Mouse (Mus musculus): ENCODE results near the gene Snx32.

Gene Snx32

DNA sequence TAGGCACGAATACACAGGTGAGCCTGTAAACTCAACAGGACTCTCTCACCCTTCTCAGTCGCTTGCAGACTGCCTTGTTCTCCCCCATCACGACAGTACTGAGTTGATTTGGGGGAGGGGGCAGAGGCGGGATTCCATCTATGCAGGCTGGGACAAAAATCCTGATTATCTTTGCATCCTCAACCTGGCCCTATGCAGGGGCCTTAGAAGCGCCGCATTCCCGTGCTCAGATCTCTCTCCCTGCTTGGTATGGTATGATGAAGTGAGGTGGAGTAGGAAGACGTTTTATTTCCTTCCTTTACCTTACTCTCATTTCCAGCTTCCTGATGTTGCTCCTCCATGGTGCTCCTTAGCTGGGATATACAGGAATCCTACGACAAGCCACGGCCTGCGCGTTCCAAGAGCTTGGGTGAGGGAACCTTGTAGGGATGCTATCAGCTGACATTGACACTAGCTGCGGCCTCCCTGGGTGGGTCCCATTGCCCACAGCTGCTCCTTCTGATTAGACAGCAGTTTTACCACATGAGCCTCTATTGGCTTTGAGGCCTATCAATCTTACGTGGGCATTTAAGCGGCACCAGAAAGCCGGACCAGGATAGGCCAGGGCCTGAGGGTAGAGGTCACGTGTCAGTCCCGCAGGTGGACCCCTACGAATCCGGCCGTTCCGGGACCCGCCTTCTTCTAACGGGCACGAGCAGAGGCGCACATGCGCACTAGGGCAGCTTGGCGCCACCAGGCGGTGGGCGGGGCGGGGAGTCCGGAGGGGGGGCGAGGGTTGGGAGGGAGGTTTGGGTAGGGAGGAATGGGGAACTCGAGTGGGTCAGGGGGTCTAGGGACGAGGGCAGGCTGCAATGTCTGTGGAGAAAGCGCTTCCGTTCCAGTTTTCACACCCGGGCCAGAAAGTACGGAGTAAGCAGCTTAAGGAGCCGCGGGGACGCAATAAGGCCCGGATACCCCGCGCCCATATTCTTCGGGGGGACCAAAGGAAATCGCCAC lies at the start of gene Snx32:
TSS of gene Snx32 (minus strand) at position 508 of the 996 bp plus-strand sequence.
- peak; percentile 96 to 97 for DNase-seq (ENCODE audit: low spot score in 2 of 2)

DNA sequence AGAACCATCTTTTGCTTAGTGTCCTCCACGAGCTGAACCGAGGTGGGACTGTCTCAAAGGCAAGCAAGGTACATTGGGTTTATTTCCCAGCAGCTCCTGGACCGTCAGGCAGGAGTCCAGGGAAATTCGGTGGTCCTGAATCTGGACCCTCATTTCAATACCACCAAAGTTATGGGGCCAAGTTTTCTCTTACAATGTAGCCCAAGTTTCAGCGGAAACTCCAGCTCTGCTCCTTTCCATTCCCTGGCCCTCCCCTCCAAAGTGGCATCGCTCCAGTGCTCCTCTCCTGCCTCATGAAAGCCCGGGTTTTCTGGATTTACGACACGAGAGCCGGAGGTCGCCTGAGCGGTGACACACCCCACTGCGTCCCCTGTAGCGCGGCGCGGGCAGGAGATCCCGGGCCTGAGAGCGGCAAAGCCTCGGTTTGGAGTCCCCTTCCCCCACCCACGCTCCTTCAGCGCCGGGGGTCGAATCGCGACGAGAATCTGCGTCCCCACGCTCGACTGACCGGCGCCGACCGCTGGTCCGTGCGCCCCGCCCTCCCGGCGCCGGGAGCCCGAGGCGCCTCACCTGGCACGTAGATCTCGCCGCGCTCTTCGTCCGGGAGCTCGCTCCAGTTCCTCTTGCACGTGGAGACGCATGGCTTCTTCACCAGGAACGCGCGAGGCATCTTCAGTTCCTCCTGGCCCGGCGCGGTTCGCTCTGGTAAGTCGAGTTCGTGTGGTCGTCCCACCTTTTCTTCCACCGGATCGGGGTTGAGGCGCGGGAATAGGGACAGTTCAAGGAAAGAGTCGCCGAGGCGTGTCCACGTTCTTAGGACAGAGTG lies 49.5 kb upstream of the Snx32 start:
- no peak for DNase-seq (ENCODE audit: low spot score in 2 of 2)

DNA sequence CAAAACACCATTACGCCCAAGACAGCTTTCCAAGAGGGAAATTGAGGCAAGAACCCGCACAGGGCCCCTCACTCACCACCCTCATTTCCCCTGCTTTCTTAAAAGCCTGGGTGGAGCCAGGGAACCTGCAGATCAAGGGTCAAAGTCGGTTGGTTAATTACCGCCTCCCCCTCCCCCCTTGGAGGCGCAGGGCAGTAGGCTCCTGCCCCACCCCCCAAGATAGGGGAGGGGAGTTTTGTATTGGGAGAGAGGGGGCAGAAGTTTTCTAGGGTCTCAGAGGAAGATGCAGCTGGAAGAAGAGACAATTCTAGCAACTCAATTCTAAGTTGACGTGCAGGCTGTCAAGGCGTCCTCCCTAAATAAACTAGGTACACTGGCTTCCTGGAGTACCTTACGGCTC lies 48.9 kb upstream of the Snx32 start:
- no peak for DNase-seq (ENCODE audit: low spot score in 2 of 2)

DNA sequence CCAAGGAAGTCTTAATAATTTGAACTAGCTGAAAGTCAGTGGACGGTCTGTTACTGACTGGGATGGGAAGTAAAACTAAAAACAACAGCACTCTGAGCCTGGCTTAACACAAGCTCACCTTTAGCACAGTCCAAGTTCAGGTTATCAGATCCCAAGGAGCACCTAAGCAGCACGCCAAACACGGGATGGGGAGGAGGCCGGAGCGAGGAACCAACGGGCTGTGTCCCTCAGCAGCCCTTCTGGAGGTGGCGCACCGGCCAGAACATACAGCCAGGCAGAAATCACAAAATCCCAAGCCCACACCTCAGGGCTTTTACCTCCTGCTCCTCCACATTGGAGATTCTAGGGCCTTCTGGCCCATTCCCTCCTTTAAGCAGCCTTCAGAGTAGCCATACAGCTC lies 48.4 kb upstream of the Snx32 start:
- DNase-seq (ENCODE audit: low spot score in 2 of 2) = no peak

DNA sequence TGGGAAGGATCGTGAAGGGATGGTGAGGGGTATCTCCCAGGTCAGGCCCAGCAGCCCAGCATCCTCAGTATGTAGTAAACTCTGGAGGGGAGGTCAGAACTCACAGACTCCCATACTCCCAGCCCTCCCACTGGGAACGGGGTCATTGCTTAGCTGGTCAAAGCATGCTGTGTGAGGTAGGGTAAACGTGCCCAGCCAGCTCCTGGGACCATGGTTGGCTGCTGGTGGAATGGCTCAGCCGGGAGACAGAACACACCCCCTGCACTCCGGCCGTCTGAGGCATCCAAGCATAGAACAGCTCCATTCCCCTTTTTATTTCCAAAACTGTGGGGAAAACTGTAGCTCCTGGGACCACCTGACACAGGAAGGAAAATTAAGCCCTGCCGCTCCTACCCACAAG lies 47.8 kb upstream of the Snx32 start:
- DNase-seq (ENCODE audit: low spot score in 2 of 2) = no peak

DNA sequence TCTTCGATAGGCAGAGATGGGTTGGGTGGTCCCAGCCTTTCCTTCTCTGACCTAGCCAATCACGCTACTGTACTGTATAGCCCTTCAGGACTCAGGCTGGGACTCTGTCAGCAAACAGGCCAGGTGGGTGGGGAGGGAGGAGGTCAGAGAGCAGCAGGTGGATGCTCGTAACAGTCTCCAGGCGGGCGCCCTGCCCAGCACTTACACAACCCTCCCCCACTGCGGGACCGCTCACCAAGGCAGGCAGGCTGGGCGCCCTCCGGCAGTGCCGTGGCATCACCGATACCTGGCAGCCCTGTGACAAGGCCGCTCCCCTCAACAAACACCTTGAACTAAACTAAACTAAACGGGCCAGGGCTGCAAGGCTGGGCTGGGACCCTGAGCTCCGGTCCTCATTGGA lies 43.9 kb upstream of the Snx32 start:
- DNase-seq (ENCODE audit: low spot score in 2 of 2) = no peak

DNA sequence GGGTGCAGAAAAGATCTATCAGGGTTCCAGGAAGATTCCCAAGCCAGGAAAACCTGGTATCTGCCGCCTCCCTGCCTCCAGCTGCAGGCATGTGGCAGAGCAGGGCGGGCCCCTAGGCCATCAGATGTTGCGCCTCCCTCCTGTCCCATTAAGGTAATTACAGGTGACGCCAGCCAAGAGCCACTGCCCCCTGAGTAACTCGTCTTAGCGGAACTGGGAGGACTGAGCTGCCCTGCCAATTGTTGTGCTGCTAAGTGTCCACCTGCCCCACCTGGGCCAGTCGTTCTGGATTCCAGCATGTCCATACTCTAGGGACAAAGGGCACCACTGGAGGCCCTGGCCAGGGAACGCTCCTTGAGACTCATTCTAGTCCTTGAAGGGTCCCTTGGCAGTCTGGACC lies 43.5 kb upstream of the Snx32 start:
- DNase-seq (ENCODE audit: low spot score in 2 of 2) = no peak

DNA sequence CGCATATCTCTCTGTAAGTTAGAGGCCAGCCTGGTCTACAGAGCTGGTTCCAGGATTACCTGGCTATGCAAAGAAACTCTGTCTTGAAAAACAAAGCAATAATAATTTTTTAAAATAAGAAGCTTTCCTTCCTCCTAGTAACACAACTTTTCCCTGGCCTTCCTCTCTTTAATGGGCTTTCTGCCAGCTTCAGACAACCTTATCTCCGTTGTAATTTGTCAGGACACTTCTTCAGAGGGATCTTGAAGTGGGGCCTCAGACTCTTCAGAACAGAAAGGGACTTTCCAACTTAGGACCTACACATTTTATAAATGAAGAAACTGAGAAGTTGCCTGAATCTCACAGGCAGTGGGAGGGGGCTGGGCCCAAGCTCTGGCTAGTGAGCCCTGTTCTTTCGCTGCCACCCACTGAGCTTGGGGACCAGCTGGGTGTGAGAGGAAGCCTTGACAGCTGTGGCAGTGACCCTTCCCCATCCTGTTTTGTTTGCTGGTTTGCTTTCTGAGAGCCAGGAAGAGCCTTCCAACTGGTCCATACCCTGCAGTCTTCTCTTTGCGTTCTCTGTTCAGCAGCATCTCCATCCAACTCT lies 37.2 kb upstream of the Snx32 start:
- no peak for DNase-seq (ENCODE audit: low spot score in 2 of 2)

DNA sequence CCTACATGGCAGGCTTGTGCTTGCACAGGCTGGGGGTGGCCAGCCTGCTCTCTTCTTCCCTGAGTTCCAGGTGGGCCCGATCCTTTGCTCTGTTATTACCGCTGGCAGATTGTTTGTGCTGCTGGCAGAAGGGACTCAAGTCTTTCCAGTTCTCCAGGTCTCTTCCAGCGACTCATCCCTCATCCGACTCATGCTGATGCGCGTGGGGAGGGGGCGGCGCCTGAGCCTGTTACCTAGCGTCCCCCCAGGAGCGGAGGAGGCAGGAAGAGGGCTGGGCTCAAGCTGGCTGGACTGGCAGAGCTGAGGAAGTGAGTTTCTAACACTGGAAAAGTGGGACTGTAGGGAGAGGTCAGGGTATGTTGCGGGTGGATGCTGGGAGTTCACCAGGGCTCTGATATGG lies 33.7 kb upstream of the Snx32 start:
- no peak for DNase-seq (ENCODE audit: low spot score in 2 of 2)

DNA sequence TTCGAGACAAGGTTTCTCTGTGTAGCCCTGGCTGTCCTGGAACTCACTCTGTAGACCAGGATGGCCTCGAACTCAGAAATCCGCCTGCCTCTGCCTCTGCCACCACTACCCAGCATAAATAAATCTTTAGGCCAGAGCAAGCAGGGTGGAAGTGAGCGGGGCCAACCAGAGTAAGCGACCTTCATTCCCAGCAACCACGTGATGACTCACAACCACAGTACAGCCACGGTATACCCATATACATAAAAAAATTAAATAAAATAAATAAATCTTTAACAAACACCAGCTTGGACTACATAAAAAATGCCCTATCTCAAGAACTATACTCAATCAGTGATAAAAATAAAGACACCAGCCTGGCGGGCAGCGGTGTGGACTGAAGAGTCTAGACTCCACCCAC lies 33.0 kb upstream of the Snx32 start:
- DNase-seq (ENCODE audit: low spot score in 2 of 2) = no peak

DNA sequence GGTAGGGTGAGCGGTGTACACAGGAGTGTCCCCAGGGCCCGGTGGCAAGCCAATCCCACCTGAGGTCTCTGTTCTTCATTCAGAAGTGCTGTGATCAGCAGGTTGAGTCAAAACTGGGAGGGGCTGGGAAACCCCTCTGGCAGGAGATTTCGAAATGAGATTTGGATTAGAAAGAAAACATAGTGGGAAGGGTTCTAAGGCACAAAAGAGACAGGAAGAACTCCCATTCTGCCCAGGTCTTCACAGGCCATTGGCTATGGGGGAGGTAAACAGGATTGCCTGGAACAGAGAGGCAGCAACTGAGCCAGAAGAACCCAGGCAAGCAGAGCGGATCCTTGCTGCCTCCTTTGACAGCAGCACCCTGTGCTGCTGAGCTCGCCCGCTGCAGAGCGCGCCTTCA lies 28.4 kb upstream of the Snx32 start:
- no peak for DNase-seq (ENCODE audit: low spot score in 2 of 2)

DNA sequence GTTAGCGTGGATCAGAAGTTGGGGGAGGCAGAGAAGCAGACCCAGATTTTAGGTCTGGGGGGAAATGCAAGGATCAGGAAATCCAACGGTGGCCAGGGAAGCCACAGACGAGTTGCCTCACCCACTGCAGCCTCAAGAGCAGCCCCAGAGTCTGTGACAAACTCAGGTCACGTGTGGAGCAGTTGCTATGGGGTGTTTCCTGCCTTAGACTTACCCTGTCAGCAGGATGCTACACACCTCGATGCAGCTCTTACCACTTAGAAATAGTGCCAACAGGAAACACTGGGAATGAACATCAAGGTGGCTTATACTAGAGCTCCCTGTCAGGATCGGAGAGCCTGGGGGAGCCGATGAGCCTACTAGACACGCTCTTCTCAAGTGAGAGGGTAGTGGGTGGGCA lies 22.2 kb upstream of the Snx32 start:
- DNase-seq (ENCODE audit: low spot score in 2 of 2) = no peak

DNA sequence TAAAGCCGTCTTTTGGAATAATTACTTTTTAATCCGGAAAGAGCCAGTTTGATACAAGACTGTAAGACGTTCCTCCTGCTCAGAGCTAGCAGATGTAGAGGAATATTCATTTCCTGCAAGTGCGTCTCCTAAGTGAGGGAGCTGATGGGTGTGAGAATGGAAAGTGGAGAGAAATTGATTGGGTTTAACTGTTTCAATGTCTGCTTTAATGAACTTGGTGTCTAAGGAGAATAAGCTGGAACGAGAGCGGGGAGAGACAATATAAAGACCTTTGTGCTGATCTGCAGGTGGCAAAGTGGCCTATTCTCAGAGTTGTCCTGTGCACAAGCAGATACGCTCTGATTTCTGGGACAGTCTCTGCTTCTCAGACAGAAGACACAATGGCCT lies 19.8 kb upstream of the Snx32 start:
- no peak for DNase-seq (ENCODE audit: low spot score in 2 of 2)

DNA sequence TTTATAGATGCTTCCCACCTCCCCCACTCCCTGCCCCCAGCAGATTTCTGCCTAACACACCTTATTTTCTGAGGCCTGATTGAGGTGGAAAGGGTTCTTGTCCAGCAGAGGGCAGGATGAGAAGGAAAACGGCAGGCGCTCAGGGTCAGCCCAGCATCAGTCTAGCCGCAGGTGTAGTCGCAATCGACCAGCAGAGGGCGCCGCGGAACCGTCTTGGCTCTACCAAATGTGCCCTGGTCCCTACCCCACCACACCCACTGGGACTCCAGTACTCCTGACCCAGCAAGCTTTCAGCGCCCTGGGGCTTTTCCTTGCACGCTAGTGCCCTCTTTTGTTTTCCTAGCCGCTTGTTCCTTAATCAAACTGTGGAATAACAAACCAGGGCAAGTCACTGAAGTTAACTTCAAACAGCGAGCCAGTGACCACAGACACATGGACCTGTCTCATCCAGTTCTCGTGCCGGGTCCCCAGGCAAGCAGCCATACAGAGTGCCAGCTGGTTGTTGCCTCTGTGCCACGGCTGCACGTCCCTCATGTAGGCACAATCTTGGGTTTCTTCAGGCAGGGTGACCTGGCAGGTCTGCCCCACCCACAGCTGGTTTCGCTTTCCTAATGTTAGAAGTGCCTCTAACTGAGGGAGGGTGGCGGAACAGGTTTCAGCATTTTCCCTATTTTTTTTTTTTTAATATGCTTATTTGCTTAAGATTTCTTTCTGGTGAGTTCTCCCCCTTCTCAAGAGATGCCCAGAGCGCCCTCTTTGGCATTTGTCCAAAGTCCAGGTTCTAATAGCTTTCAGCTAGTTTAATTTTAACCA lies 19.2 kb upstream of the Snx32 start:
- DNase-seq (ENCODE audit: low spot score in 2 of 2) = peak; percentile 93 to 94

DNA sequence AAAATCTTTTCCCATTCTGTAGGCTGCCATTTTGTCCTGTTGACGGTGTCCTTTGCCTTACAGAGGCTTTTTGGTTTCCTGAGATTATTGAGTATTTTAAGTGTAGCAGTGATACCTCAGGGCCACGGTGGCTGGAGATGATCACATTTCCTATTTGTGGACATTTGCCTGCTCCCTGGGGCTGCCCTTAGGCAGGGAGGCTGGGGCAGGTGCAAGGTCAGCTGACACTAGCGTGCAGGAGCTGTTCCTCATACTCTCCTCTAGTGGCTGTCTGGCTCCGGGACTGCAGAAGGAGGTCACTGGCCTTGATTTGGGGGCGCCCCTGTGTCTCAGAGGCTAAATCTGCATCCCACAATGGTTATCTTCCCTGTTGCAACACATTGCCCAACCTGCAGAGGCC lies 14.9 kb upstream of the Snx32 start:
- no peak for DNase-seq (ENCODE audit: low spot score in 2 of 2)

DNA sequence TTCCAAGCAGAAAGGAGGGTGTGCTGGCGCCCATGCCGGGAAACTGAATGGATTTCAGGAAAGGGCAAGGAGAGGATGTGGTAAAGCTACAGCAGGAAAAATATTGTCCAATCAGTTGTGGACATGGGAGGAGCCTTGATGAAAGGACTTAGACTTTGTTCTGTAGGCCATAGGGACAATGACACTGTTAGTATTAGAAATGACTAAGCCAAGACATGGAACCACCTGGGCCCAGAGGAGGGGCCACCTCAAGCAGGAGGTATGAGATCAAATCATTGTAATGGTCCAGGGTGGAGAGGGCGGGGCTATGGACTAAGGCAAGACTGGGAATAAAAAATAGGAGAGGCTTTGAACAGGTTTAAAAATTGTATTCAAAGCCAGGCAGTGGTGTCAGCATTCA lies 8.4 kb upstream of the Snx32 start:
- DNase-seq (ENCODE audit: low spot score in 2 of 2) = no peak

DNA sequence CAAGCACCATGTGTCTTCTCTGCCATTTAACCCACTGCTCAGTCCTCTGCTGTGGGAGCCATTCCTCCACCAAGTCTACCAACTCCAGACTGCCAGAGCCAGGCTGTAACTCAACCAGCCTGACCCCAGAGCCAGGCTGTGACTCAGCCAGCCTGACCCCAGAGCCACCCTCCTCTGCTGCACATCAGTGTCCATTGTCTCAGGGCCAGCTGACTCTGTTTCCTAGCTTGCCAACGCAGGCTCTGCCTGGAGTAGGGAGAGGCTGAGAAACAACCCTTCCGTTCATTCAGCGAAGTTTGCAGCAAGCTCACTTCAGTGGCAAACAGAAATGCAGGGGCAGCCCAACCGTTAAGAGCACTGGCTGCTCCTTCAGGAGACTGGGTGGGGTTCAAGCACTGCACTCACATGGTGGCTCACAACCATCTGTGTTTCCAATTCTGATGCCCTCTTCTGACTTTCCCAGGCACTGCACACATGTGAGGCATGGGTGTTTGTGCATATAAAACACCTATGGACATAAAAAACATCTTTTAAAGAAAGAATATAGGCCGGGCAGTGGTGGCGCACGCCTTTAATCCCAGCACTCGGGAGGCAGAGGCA lies 6.7 kb upstream of the Snx32 start:
- no peak for DNase-seq (ENCODE audit: low spot score in 2 of 2)

DNA sequence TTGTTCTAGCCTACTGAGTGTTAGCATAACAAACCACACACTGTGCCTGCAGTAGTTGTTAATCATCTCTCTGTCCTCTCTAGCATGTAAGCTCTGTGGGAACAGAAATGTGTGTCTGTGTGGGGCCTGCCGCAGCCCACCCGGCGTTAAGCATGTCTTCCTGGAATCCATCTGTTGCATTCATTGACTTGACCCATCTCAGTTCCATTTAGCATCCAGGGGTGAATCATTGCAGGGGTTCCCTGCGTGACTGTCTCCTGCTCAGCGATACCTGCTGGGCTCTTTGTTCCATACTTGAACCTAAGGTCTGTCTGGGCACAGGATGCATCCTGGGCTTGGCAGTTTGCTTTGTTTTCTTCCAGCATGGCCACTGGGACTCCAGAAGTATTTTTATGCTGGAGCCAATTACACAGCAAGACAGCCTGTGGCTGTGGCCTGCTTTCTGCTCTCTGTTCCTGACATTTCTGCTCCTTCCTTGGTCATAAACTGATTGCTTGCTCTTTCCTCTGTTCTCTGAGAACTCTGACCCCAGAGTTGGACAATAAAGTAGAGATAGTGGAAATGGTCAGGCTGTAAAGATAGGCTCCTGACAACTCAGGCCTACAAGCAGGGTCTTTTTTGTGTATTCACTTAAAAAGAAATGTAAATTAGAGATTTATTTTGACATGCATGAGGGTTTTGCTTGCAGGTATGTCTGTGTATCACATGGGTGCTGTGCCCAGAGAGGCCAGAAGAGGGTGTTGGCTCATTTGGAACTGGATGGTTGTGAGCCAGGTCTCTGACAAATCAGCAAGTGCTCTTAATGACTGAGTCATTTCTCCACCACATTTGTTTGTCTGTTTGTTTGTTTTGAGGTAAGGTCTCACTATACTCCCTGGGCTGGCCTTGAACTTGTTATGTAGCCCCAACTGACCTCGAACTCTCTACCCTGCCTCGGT lies 5.8 kb upstream of the Snx32 start:
- DNase-seq (ENCODE audit: low spot score in 2 of 2) = no peak

DNA sequence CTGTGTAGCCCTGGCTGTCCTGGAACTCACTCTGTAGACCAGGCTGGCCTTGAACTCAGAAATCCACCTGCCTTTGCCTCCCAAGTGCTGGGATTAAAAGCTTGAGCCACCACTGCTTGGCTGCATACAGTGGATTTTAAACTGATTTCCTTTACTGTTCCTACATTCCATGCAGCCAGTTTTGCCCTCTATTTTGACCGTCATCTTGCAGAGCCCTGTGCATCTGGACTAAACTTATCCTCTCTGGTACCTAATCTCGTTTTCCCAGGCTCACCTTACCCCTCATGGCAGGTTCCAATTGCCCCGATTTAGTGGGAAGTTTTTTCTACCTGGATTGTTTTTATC lies 2.6 kb upstream of the Snx32 start:
- no peak for DNase-seq (ENCODE audit: low spot score in 2 of 2)
